Mouse (Mus musculus) small intestine, adult 2 months (tissue): ENCODE measurements at regions not wholly inside any gene's neighbourhood (a gene's known extent, or its start where the extent isn't known, plus 50 kb on each side); places are given as distances from the start of the nearest gene placed in this dataset.

ENCODE experiments used
- H3K27ac ChIP-seq: fragments of 200-500 bp; 2 replicates; pipeline ENCODE4 v1.5.1; 2012; ENCODE audit warnings: low read depth, low read length, control low read depth, inconsistent platforms; ENCODE audit not compliant: insufficient read depth
- H3K27me3 ChIP-seq: fragments of 200-500 bp; 2 replicates; pipeline ENCODE4 v1.6.1; 2012; ENCODE audit warnings: mild to moderate bottlenecking, moderate library complexity, low read length, inconsistent platforms; ENCODE audit not compliant: control insufficient read depth, insufficient read depth
- H3K36me3 ChIP-seq: fragments of 200-500 bp; 2 replicates; pipeline ENCODE4 v1.6.1; 2012; ENCODE audit warnings: mild to moderate bottlenecking, low read length, control low read depth, inconsistent platforms; ENCODE audit not compliant: control insufficient read depth, insufficient read depth
- H3K4me1 ChIP-seq: fragments of 200-500 bp; 2 replicates; pipeline ENCODE4 v1.6.1; 2012; ENCODE audit warnings: low read length, inconsistent platforms, mixed read lengths; ENCODE audit not compliant: control insufficient read depth, insufficient read depth, insufficient read length
- H3K4me3 ChIP-seq: fragments of 200-500 bp; 2 replicates; pipeline ENCODE4 v1.5.1; 2012; ENCODE audit warnings: low read depth, mild to moderate bottlenecking, control low read depth, inconsistent platforms, low read length, moderate library complexity
- CTCF ChIP-seq: fragments of 200-500 bp; IDR thresholded peaks from 2 replicates; pipeline ENCODE4 v1.5.1; 2012; ENCODE audit warnings: low read depth, mild to moderate bottlenecking, control low read depth, inconsistent platforms, low read length, moderate library complexity, mixed read lengths; ENCODE audit not compliant: insufficient replicate concordance, insufficient read length; ENCODE audit errors: extremely low read depth
- POLR2A ChIP-seq: fragments of 200-500 bp; IDR thresholded peaks from 2 replicates; pipeline ENCODE4 v1.6.1; 2012; ENCODE audit warnings: low read depth, mild to moderate bottlenecking, control low read depth, inconsistent platforms, low read length, moderate library complexity
- WGBS: fragments of 180-500 bp; shearing (Covaris S2); methylation state at CpG from one replicate; pipeline ENCODE4 v1.1.7; 2018; 5-methylcytosine and 5-hydroxymethylcytosine counted together

DNA sequence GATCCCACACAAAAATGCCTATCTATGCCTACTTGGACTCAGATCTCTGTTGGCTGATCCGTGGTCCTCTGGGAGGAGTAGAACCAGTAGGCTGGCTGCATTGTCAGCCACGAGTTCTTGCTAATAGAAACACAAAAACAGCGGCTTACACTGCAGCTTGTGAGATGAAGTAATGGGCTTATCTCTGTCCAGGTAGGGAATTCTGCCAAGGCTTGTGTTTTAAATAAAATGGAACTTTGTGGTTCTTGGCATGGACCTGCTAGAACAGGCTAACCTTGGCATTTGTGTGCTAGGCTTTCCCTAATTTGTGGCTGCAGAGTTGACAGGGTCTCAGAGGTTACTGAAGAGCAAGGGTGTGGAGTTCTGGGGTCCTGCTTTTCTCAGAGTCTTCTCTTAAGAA, 242.1 kb upstream of the Auts2 start:
- no peak overlapping the region for H3K27ac ChIP-seq
- no peaks in the 10 kb centered on the region for H3K36me3 ChIP-seq
- TF ChIP-seq CTCF, result no peak
- no peak for TF ChIP-seq POLR2A
- no peaks in the 10 kb centered on the region for H3K4me1 ChIP-seq
- no peak overlapping the region for H3K4me3 ChIP-seq
- H3K27me3 ChIP-seq, result no peaks in the 10 kb centered on the region
- 59% methylated on average over 3 of the region's 3 CpGs for WGBS

DNA sequence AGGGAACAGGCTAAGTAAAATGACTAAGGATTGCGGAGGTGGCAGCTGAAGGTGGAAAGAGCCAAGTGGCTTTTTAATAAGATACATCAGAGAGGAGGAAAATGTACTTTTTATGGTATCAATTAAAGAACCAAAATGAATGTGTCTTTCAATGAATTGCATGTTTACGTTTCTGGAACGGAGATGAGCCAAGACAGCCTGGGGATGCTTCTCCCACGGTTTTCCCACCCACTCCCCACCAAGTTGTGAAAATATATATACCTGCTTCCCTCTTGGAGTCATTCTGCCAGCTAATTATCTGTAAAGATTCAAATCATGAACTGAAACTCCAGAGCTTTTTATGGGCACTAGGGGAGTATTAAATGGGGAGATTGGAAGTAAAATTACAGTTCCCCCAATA, 241.6 kb upstream of the Auts2 start:
- 68% methylated on average over 4 of the region's 4 CpGs for WGBS
- Histone ChIP-seq H3K36me3 (no peaks in the 10 kb centered on the region), H3K27me3 (no peaks in the 10 kb centered on the region), H3K4me1 (no peaks in the 10 kb centered on the region), H3K27ac (no peak overlapping the region), H3K4me3 (no peak overlapping the region)
- TF ChIP-seq CTCF (no peak), POLR2A (no peak)

DNA sequence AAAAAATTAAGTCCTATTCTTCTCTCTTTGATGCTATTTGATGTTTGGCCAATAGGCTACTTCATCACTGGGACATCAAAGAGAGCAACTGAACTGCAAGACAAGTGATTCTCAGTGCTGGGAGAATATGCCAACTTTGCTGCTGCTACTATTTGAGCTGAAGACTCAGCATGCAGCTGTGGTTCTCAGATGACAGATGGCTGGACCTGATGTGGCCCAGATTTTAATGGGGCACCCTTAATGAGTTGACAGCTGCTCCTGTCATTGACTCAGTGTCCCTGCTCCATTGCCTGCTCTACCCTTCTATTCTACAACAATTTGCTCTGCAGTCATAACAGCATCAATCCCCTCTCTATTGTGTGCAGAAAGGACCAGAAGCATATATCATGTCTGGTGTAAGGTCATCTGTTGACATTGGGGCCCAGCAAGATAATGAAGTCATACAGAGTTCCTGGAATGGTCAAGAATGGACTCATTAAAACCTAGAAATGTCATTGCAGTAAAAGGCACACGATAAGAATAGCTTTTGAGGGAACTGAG, 231.1 kb upstream of the Auts2 start:
- Histone ChIP-seq H3K27me3 (no peaks in the 10 kb centered on the region), H3K4me3 (no peak overlapping the region), H3K27ac (no peak overlapping the region), H3K4me1 (no peaks in the 10 kb centered on the region), H3K36me3 (no peaks in the 10 kb centered on the region)
- 35% methylated on average over 1 of the region's 1 CpGs for WGBS
- TF ChIP-seq POLR2A (no peak), CTCF (no peak)

DNA sequence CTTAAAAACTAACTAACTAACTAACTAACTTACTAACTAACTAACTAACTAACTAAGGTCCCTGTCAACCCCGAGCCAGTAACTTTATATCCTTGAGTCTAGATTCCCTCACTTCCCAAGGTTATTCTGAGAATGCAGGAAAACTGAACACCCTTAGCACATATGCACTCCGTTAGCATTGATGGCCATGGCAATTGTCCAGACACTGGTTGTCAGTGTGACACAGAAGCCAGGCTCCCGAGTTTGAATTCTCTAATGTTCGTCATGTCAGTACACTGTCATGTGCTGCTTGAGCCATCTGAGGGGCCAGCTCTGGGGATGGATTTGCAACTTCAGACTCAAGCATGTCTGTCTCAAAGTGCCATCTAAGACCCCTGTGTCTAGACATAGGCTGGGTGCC, 217.3 kb upstream of the Auts2 start:
- H3K27ac ChIP-seq, result no peak overlapping the region
- H3K36me3 ChIP-seq, result no peaks in the 10 kb centered on the region
- TF ChIP-seq CTCF, result no peak
- TF ChIP-seq POLR2A, result no peak
- 61% methylated on average over 4 of the region's 4 CpGs for WGBS
- no peaks in the 10 kb centered on the region for H3K4me1 ChIP-seq
- H3K4me3 ChIP-seq, result no peak overlapping the region
- no peaks in the 10 kb centered on the region for H3K27me3 ChIP-seq

DNA sequence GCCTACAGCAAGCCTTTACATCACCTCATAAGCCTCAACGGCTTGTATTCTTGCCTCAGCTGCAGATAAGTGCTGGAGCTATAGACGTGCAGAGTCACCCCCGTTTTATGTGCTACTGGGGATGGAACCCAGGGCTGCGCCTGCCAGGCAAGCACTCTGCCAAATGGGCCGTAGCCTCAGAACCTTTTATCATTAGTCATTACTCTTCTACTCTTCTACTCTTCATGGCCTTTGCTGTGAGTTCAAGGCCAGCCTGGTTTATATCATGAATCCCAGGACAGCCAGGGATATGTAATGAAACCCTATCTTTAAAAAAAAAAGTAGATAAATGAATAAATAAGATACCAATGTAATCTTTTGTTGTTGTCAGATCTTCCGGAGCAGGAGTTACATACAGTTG, 216.6 kb upstream of the Auts2 start:
- Histone ChIP-seq H3K27ac (no peak overlapping the region), H3K4me1 (no peaks in the 10 kb centered on the region), H3K36me3 (no peaks in the 10 kb centered on the region), H3K27me3 (no peaks in the 10 kb centered on the region), H3K4me3 (no peak overlapping the region)
- 73% methylated on average over 6 of the region's 6 CpGs for WGBS
- TF ChIP-seq CTCF (no peak), POLR2A (no peak)

DNA sequence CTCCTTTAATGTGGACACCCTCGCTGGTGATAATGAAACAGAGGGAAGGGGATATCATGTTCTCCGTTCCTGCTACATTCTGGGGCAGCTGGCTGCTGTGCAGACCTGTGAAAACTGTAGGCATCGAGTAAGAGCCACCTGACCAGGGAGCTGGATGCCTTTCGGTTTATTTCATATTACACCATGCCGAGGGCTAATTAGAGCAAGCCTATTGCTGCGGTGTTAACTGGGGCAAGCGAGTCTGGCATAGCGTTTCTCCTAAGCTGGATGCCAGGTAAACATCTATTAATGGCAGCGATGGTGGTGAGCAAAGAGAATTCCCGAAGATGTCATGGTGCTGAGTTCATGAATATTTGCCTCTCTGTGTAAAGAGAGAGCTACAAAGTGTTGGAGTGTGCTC, 215.8 kb upstream of the Auts2 start:
- WGBS, result 84% methylated on average over 10 of the region's 10 CpGs
- Histone ChIP-seq H3K4me1 (no peaks in the 10 kb centered on the region), H3K27ac (no peak overlapping the region), H3K4me3 (no peak overlapping the region), H3K27me3 (no peaks in the 10 kb centered on the region), H3K36me3 (no peaks in the 10 kb centered on the region)
- TF ChIP-seq POLR2A (no peak), CTCF (no peak)

DNA sequence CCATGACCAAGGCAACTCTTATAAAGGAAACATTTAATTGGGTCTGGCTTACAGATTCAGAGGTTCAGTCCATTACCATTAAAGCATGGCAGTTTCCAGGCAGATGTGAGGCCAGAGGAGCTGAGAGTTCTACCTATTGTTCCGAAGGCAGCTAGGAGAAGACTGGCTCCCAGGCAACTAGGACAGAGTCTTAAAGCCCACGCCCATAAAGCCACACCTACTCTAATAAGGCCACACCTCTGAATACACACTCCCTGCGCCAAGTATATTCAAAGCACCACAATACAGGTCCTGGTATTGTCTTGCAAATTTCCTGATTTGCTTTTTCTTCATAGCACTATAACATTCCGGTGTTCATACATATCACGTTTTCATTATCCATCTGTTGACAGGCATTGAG, 194.8 kb upstream of the Auts2 start:
- no peak overlapping the region for H3K4me3 ChIP-seq
- WGBS, result 65% methylated on average over 5 of the region's 5 CpGs
- no peaks in the 10 kb centered on the region for H3K4me1 ChIP-seq
- H3K27me3 ChIP-seq, result no peaks in the 10 kb centered on the region
- no peak for TF ChIP-seq CTCF
- no peak for TF ChIP-seq POLR2A
- H3K27ac ChIP-seq, result no peak overlapping the region
- H3K36me3 ChIP-seq, result no peaks in the 10 kb centered on the region
